Mouse (Mus musculus) heart, adult 8-10 months (tissue): ENCODE measurements around the gene Rps27. TPM values are rescaled to one million over a fixed set of nuclear protein-coding genes. Genes with fewer than 3 reads are reported as not detected.

ENCODE experiments used
- DNase-seq: peaks from one replicate; pipeline ENCODE4 v3.0.0; 2022; ENCODE audit warnings: low spot score
- total RNA-seq, 4 experiments: library from RNA; stranded (reverse); gene quantifications; 2 replicates each; pipeline ENCODE4 v1.2.4; 2022

Gene Rps27
- total RNA-seq, 4 experiments from 2014 or later = 1,126 to 1,409 (median 1,219) TPM

GRCm38 (mm10) chr3:90190859-90191510, 22.5 kb downstream of the Rps27 start:
- no peak for DNase-seq

DNA sequence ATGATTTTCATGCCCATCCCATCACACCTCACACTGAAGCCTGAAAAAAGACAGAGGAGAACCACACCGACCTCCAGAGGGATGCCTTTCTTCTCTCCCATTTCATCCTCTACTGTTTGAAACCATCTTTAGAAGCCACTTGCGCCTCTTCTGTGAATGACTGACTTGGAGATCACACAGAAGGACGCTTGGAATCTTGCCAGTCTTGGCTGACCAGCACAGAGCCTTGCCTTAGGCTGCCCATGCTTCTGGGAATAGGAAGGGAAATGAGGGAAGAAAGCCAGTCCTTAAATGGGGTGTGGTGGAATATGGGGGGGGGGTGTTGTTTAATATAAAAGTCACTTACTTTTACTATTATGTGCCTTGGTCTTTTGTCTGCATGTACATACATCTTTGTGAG, 29.9 kb downstream of the Rps27 start:
- DNase-seq = no peak

- no peak for DNase-seq
Measured at GRCm38 (mm10) chr3:90179566-90179965, 33.9 kb downstream of the Rps27 start.

Other genes with a start within 250 kb of the Rps27 start
- 10 to 100 TPM; 38.8 to 56.6 (median 46.9) TPM for gene Hax1, start 214.9 kb downstream of the Rps27 start, total RNA-seq
- gene 4933434E20Rik, start 162.0 kb downstream of the Rps27 start, total RNA-seq = 100 to 1,000 TPM in 1 of 4 experiments, 10 to 100 TPM in 3; 91.0 to 102 (median 93.9) TPM
- gene Ubap2l, start 161.0 kb downstream of the Rps27 start, total RNA-seq = 100 to 1,000 TPM; 105 to 133 (median 121) TPM
- gene Tpm3, start 141.0 kb downstream of the Rps27 start, total RNA-seq = 10 to 100 TPM; 34.1 to 43.4 (median 38.2) TPM
- gene Nup210l, start 109.5 kb downstream of the Rps27 start, total RNA-seq = under 1 TPM; 0.06 to 0.16 (median 0.10) TPM
- gene Rab13, start within 50 bp of the Rps27 start, total RNA-seq = 1 to 10 TPM; 3.1 to 5.6 (median 4.4) TPM
- 10 to 100 TPM; 40.2 to 51.1 (median 42.2) TPM for gene Jtb, start 17.9 kb upstream of the Rps27 start, total RNA-seq
- gene Creb3l4, start 29.9 kb upstream of the Rps27 start, total RNA-seq = under 1 TPM in 2 of 4 experiments, not detected in 2; 0.38 to 0.81 TPM
- gene Slc39a1, start 34.5 kb upstream of the Rps27 start, total RNA-seq = 10 to 100 TPM; 65.1 to 79.2 (median 75.5) TPM
- gene Crtc2, start 40.5 kb upstream of the Rps27 start, total RNA-seq = 10 to 100 TPM; 16.0 to 18.5 (median 16.4) TPM
- gene Dennd4b, start 51.5 kb upstream of the Rps27 start, total RNA-seq = 10 to 100 TPM; 38.0 to 39.3 (median 38.7) TPM
- 10 to 100 TPM; 41.4 to 51.4 (median 46.0) TPM for gene Gatad2b, start 79.5 kb upstream of the Rps27 start, total RNA-seq
- gene Slc27a3, start 176.3 kb upstream of the Rps27 start, total RNA-seq = under 1 TPM; 0.57 to 0.76 (median 0.67) TPM
- gene Ints3, start 220.0 kb upstream of the Rps27 start, total RNA-seq = 10 to 100 TPM; 22.9 to 28.1 (median 24.4) TPM